Mouse (Mus musculus) ES-Bruce4 (cell line): ENCODE measurements around the gene Sec22a. TPM values are rescaled to one million over a fixed set of nuclear protein-coding genes. Genes with fewer than 3 reads are reported as not detected.

ENCODE experiments used
- H3K27ac ChIP-seq: 2 replicates; pipeline ENCODE4 v1.5.1; 2012; ENCODE audit warnings: low read length, inconsistent platforms; ENCODE audit not compliant: insufficient read depth
- H3K27me3 ChIP-seq: 2 replicates; pipeline ENCODE4 v1.6.1; 2012; ENCODE audit warnings: mild to moderate bottlenecking, low read length, inconsistent platforms; ENCODE audit not compliant: control insufficient read depth, poor library complexity, insufficient read depth, severe bottlenecking
- H3K36me3 ChIP-seq: 2 replicates; pipeline ENCODE4 v1.6.1; 2012; ENCODE audit warnings: inconsistent platforms, mild to moderate bottlenecking, low read length, moderate library complexity; ENCODE audit not compliant: control insufficient read depth, poor library complexity, insufficient read depth, severe bottlenecking
- H3K4me1 ChIP-seq: one replicate; pipeline ENCODE4 v1.8.1; 2011; ENCODE audit warnings: low read length; ENCODE audit not compliant: control insufficient read depth, insufficient read depth
- H3K4me3 ChIP-seq: 2 replicates; pipeline ENCODE4 v1.5.1; 2011; ENCODE audit warnings: low read depth, mild to moderate bottlenecking, low read length
- H3K9ac ChIP-seq: 2 replicates; pipeline ENCODE4 v1.6.1; 2012; ENCODE audit warnings: low read depth, mild to moderate bottlenecking, inconsistent platforms; ENCODE audit not compliant: poor library complexity, severe bottlenecking
- H3K9me3 ChIP-seq: replicated peaks from 2 replicates; pipeline ENCODE4 v1.6.1; 2012; ENCODE audit warnings: mild to moderate bottlenecking, low read length, inconsistent platforms; ENCODE audit not compliant: control insufficient read depth, poor library complexity, insufficient read depth, severe bottlenecking
- CTCF ChIP-seq: IDR thresholded peaks from one replicate; pipeline ENCODE4 v1.8.1; 2011; ENCODE audit warnings: low read depth, low read length
- EP300 ChIP-seq: IDR thresholded peaks from 2 replicates; pipeline ENCODE4 v1.6.1; 2011; ENCODE audit warnings: low read depth, low read length; ENCODE audit not compliant: insufficient read depth
- POLR2A ChIP-seq: IDR thresholded peaks from one replicate; pipeline ENCODE4 v1.8.1; 2011; ENCODE audit warnings: low read length; ENCODE audit not compliant: insufficient read depth
- polyA plus RNA-seq: library from polyadenylated mRNA; stranded (reverse); fragments of >200 nt; gene quantifications from 2 replicates; pipeline ENCODE4 v1.2.4, GENCODE M21; 2011; ENCODE audit warnings: low read depth; ENCODE audit not compliant: missing spikeins, insufficient read depth, insufficient read length

Gene Sec22a
- polyA plus RNA-seq, 1 experiment, result 32.8 TPM

- Histone ChIP-seq H3K27me3 (no peaks in the 10 kb centered on the region), H3K9me3 (no peaks in the 10 kb centered on the region), H3K36me3 (no peaks in the 10 kb centered on the region), H3K9ac (no peak overlapping the region), H3K4me1 (no peaks in the 10 kb centered on the region), H3K4me3 (no peak overlapping the region), H3K27ac (no peak overlapping the region)
- TF ChIP-seq CTCF, result peak; percentile 86
- no peak for TF ChIP-seq POLR2A
- TF ChIP-seq EP300, result no peak
Measured at GRCm38 (mm10) chr16:35270353-35270934, 93.3 kb downstream of the Sec22a start.

Other genes starting within 250 kb of the Sec22a start
- gene Adcy5, start 209.0 kb downstream of the Sec22a start, polyA plus RNA-seq, result 0.50 and 1.2 TPM in 2 replicates
- 20.2 and 25.8 TPM in 2 replicates for gene Pdia5, start 127.0 kb upstream of the Sec22a start, polyA plus RNA-seq
- 1.6 and 4.3 TPM in 2 replicates for gene Sema5b, start 177.2 kb upstream of the Sec22a start, polyA plus RNA-seq